Mouse (Mus musculus): ENCODE results near the gene Ccl20. TPM values are rescaled to one million over a fixed set of nuclear protein-coding genes. Genes with fewer than 3 reads are reported as not detected.

Ccl20 gene
- not detected for total RNA-seq (2021)

DNA sequence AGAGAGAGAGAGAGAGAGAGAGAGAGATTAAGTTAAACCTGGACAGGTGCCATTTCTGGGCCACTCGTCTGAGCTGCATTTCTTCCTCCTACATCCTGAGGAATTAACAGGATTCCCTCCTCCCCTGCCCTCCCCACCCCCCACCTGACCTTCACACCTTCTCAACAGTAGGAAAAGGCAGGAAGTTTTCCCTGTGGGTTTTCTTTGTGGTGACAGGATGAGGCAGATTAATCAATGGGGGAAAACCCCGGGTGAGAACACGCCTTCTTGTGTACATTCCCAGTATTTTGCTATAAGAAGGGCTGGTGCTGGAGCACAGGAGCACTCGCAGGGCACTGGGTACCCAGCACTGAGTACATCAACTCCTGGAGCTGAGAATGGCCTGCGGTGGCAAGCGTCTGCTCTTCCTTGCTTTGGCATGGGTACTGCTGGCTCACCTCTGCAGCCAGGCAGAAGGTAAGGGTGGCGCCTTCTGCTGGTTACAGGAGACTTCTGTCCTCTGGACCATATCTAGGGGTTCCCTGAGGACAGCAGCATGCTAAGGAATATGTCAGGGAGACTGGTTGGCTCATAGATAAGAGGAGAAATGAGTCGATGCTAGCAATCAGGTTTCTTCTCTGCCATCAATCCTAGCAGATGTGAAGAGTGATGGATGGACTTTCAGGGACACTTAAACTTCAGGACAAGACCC, at the start of gene Ccl20:
TSS of gene Ccl20 (plus strand) at position 320 of the 691 bp plus-strand sequence.
- DNase-seq (ENCODE audit: low spot score in 2 of 2), result no peak
- intact Hi-C loops (cut with DNase I), result no loop called here

DNA sequence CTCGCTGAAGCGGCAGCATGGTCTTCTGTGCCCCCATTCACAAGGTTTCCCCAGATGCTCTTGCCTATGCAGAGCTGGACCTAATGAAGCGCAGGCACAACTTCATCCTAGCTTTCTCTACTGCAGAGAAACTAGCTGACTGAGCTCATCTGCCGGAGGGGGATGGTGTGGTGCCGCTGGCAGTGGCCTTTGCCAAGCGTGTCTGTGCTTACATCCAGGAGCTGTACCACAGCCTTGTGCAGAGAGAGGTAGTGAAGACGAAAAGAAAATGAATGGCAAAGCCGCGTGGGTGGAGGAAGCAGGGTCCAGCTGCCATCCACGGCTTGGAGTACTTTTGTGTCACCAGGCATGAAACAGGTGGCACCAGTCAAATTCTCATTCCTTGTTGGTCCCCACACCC, 49.4 kb upstream of the Ccl20 start:
- peak in 1 of 2 experiments; percentile 5 for DNase-seq (ENCODE audit: low spot score in 2 of 2)
- intact Hi-C loops (cut with DNase I), result loop anchor here (5.0 to 10.0 kb wide), 2 partner anchors 120 to 648 kb away; no protein-coding TSS in a partner anchor

DNA sequence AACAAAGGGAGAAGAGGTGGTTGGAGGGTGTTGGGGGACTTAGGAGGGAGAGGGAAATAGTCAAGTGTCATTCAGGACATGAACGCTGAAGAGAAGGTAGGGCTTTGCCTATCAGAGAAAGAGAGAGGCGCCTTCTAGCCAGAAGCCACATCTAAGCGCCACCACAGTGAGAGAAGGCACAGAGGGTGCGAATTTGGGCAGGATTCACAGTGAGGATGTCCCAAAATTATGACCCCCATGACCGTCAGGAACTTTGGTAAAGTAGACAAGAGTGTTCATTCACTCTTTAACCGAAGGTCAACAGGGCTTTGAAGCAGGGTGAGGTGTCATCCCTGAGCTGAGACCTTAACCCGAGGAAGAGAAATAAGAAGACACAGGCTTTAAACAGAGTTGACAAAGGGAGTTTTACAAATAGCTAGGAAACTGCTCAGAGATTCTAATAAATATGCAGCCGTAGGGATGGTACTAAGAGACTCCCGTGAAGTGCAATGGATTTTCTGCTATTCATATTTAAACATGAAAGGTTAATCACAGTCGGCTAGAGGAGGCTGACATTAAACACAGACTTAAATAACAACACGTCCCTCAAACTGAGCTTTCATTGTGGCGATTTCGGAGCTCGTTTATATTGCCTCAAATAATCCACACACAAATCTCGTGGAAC, 40.9 kb upstream of the Ccl20 start:
- intact Hi-C loops (cut with DNase I), result loop anchor here (2.0 kb wide), 1 partner anchor 289 kb away; no protein-coding TSS in a partner anchor

DNA sequence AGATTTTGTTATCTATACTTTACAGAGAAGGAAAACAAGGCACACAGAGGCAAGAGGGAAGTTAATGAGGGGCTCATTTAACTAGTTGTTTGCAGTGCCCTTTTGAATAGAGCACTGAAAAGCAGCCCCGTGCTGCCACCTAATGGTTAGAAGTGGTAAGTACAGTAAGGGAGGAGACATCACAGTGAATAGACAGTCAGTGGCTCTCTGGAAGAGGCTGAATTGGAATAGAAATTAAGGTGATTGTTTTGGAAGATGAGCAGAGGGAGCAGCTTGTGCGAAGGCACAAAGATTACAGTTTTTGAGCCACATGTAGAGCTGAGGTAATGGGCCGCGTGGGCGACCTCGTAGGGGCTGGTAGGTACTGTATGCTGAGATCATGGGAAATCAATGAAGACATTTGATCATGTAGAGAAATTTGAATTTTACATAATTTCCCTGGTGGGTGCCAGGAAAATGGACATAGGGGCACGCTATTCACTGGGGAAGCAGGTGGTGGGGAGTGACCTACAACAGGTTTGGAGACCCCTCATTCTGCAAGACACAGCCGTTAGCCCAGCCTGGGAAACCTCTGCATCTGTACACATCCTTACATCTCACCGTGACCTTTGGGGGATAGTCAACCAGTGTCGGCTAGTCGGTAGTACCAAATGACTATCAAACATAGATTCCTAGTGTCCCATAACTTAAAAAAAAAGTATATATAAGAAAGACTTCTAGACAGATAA, 40.2 kb upstream of the Ccl20 start:
- DNase-seq (ENCODE audit: low spot score in 2 of 2), result peak in 1 of 2 experiments; percentile 6
- intact Hi-C loops (cut with DNase I), result no loop called here

More for the DNA sequence above, 40.9 kb upstream of the Ccl20 start:
- DNase-seq (ENCODE audit: low spot score in 2 of 2), result no peak

DNA sequence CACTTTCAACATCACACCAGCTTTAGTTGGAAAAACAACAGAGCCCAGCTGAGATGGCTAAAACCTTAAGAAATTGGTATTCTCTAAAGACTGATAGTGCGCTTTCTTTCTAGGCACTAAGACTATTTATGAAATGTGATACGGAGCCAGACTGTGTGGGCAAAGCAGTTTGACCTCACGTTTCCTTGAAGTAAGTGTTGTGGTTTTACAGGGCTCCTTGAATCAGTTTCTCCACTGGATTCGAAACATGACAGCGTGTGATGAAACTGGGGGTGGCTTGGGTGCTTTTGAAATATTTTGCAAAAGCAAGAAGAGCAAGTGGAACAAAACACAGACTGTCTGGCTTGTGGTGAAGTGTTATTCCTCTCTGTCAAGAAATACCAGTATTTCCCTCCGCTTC, 39.5 kb upstream of the Ccl20 start:
- DNase-seq (ENCODE audit: low spot score in 2 of 2), result no peak
- intact Hi-C loops (cut with DNase I), result no loop called here

DNA sequence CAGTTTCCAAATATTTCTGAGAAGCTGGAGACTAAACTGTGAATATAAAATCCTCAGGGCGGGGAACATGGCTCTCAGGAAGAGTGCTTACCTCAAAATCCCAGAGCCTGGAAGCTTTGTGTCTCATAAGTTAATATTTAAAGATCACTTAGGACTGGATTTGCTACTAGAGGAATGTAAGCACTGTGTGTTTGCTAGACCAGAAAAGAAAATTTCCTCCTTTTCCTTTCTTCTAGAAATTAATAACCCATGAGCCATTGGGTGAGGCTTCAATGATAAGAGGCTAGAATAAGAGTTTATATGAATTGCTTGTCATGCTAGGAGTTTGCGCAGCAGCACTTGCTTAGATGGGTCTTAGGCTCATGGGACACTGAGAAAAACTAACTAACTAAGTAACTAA, 31.8 kb upstream of the Ccl20 start:
- DNase-seq (ENCODE audit: low spot score in 2 of 2), result no peak
- intact Hi-C loops (cut with DNase I), result no loop called here

DNA sequence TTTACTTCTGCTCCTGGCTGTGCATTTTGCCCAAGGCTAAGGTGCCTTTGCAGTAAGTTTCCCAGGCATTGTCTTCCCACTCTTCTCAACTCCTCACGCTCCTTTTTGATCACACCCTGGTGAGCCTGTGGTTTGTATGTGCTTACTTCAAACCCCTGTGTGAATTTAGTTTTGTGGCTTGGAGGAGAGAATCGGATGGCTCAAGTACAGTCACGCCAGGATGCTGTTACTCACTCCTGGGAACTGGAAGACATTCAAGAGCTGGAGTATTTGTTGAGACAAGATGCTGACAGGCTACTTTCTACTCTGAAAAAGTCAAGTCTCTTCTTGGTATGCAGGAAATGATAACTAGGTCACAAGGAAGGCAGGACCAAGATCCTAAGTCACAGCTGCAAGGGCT, 25.3 kb upstream of the Ccl20 start:
- intact Hi-C loops (cut with DNase I), result no loop called here
- no peak for DNase-seq (ENCODE audit: low spot score in 2 of 2)

DNA sequence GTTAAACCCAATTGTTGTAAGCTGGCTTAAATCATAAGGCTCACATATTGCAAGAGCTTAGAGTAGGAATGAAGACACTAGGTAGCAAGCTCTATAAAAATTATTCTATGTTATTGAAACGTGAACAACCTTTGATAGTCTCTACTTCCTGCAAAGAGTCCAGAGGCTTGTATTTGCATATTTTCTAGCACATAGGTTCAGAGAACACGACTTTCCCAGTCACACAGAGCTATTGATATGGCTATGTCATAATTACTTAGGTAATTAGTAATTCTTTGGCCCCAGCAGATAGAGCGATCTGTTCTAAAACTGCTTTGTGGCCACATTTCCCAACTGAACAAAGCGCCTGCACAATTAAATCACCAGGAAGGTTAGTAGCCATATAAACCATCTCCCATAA, 19.6 kb upstream of the Ccl20 start:
- intact Hi-C loops (cut with DNase I), result no loop called here

DNA sequence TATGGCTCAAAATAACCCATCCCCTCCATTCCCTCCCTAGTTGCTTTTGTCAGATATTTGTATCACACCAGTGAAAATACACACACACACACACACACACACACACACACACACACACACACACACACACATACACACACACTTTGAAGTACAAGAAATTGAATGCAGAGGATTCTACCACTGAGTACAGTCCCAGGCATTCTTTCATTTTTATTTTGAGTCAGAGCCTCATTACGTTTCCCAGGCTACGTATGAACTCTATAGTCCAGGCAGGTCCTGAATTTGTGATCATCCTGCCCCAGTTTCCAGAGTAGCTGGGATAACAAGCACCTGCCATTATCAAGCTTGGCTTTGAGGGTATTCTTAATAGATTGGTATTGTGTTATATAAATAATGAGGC, 17.4 kb upstream of the Ccl20 start:
- intact Hi-C loops (cut with DNase I), result no loop called here
- DNase-seq (ENCODE audit: low spot score in 2 of 2), result no peak

More for the DNA sequence above, 19.6 kb upstream of the Ccl20 start:
- no peak for DNase-seq (ENCODE audit: low spot score in 2 of 2)

DNA sequence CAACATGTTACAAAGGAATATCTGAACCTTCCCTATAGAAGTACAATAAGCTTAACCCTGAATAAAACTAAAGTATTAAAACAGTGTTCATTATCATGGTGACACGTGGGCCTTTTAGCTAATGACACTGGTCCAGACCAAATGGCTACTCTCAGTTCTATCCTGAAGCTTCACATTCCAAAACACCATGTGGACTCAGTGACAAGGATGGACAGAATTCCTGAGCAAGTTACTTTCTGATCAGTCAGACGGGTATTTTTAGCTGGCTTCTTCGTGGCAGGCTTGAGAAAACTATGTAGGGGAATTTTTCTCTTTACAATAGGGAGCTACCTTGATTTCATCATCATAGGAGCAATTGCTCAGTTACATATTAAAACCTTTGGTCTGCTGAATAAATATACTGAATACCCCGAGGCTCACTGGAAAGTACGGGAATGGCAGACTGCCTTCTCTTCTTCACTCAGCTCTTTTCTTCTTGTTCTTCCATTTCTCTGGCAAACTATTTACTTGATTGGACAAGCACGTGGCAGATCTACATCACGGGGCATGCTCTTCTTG, 16.9 kb upstream of the Ccl20 start:
- DNase-seq (ENCODE audit: low spot score in 2 of 2), result no peak
- intact Hi-C loops (cut with DNase I), result no loop called here

DNA sequence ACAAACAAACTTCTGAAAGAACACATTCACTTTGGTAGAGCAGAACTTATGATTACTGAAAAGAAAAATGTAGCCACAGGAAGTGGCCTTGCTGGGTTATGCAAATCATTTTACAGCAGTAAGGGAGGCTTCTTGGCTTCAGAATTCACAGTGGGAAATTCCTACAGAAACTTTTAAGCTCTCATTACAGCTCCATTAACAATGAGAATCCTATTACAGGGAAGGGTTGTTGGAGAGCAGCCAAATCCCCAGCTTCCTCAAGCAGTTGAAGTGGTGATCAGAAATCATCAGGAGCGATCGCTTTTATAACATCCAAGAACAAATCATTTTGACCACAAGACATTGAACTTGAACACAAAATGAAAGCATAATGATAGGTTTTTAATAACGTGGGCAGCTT, 14.7 kb upstream of the Ccl20 start:
- intact Hi-C loops (cut with DNase I), result no loop called here

DNA sequence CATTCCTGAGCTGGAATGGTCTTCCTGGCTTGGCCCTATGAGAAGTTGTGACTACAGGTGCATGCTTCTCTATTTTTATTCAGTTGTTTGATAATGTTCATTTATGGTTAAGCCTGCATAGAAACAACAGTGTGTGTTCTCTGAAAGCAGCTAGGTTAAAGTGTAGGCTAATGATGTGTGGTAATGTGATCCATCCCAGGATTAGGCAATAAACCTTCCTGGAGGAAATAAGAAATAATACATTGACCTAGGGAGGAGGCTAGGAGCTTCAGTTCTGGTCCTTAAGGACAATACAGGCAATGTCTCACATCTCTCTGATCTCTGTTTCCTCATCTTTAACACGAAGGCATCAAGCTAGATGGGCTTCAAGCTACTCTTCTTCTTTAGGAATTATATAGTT, 11.1 kb upstream of the Ccl20 start:
- intact Hi-C loops (cut with DNase I), result no loop called here
- DNase-seq (ENCODE audit: low spot score in 2 of 2), result no peak

More for the DNA sequence above, 14.7 kb upstream of the Ccl20 start:
- DNase-seq (ENCODE audit: low spot score in 2 of 2), result no peak

DNA sequence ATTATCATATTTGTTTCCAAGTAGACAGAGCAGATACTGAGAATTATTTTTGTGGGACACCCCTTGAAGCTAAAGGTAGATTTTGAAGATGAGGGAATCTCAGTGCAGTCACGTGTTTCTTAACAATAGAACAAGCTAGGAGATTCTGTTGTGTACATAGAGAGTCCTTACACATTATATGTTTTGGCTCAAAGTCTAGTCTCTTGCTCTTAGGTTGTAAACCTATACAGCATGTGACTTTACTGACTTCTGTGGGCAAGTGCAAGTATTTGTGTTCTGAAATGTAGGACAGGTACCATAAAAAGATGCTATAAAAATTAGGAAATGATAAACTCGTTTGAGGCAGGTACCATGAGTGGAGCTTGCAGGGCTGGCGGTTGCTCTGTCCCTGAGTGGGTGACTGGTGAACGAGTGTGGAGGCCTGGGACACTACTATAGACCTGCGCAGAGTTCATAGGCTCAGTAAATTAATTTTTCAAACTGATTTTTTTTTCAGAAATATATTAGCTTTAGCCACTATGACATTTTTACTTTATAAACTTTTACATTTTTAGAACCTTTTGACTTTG, 9.1 kb upstream of the Ccl20 start:
- DNase-seq (ENCODE audit: low spot score in 2 of 2), result no peak
- intact Hi-C loops (cut with DNase I), result no loop called here

DNA sequence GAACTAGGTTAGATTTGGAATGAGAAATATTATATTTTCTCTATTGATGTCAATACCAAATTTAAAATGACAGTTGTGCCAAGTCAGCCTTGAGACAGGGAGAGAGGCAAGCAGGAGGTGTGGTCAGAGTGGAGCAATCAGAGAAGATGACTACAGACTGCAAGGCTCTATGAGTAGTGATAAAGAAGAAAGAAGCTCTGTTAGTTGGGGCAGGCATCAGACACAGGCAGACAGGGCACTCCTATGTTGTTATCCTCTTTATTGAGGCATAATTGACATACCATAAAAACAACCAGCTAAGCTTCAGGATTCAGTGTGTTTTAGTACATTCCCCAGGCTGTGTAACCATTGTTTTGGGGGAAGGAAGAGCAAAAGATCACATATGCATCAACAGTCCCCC, 5.6 kb upstream of the Ccl20 start:
- intact Hi-C loops (cut with DNase I), result no loop called here
- no peak for DNase-seq (ENCODE audit: low spot score in 2 of 2)

DNA sequence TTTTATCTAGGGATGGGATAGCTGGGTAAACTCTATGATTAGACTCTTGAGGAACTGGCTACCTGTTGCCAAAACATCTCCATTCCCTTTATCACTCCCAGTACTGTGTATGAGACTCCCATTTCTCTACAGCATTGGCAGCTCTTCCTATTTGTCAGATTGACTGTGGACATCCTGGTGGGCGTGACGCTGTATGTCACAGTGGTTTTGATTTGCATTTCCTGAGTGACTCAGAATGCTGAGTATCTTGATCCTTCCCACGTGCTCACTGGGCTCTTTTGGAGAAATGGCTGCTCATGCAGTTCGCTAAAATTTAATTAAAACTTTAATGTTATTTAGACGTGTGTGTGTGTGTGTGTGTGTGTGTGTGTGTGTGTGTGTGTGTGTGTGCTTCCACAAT, 4.8 kb upstream of the Ccl20 start:
- DNase-seq (ENCODE audit: low spot score in 2 of 2), result no peak
- intact Hi-C loops (cut with DNase I), result no loop called here

DNA sequence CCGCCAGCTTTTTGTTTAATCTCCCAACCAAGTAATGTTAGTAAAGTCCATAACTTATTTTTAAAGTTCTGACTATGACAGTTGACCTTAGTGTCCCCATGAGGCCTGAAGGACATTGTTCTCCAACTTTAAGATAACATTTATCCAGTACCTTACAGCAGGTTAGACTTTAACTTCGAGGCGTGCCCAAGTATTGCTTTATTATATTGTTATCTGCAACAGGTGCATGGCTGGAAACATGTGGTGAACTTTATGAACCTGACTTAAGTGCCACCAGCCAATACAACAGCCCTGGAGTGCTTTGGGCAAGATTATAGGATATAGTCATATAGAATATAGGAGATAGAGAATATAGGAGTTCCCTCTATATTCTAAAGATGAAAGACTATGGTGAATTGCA, 651 bp downstream of the Ccl20 start:
- DNase-seq (ENCODE audit: low spot score in 2 of 2), result no peak
- intact Hi-C loops (cut with DNase I), result no loop called here

DNA sequence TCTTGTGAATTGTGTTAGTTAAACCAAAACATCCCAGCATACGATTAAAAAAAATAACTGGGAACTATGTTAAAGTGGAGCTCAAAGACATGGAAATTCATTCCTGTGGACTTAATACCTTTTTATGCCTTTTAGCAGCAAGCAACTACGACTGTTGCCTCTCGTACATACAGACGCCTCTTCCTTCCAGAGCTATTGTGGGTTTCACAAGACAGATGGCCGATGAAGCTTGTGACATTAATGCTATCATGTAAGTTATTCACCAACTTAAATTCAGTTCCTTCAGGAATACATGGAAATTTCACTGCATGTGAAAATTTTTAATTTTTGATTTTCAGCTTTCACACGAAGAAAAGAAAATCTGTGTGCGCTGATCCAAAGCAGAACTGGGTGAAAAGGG, 1.1 kb downstream of the Ccl20 start:
- intact Hi-C loops (cut with DNase I), result no loop called here
- DNase-seq (ENCODE audit: low spot score in 2 of 2), result peak; percentile 15

DNA sequence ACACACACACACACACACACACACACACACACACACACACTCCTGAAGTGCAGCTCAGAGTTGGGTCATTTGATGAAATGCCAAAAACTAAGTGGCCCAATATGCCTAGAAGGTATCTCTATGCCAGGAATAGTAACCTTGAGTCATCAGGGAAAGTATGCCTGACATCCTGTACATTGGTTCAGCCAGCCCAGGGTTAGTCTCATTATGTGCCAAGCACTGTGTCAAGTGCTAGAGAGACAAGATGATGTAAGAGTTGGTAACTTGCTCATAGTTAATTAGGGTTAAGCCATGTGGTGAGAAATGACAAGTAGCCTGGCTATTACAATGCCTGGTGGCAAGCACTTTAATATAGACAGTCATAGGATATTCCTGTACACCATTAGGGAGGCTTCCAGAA, 3.3 kb downstream of the Ccl20 start:
- intact Hi-C loops (cut with DNase I), result no loop called here
- no peak for DNase-seq (ENCODE audit: low spot score in 2 of 2)

DNA sequence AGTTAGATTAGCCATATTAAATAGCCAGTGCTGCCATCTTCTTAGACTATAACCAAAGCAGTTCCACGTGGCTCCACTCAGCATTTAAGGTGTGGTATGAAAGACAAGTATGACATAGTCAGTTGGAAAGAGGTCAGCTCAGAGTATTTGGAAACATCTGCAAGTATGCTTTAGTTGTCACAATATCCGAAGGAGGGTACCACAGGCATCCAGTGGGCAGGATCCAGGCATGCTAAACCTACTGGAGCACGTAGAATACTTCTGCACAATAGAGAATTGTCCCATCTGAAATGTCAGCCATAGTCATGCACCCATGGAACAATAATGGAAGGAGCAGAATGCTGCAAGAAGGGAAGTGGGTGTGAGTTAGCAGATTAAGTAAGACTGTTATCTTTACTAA, 3.7 kb downstream of the Ccl20 start:
- intact Hi-C loops (cut with DNase I), result no loop called here
- no peak for DNase-seq (ENCODE audit: low spot score in 2 of 2)

DNA sequence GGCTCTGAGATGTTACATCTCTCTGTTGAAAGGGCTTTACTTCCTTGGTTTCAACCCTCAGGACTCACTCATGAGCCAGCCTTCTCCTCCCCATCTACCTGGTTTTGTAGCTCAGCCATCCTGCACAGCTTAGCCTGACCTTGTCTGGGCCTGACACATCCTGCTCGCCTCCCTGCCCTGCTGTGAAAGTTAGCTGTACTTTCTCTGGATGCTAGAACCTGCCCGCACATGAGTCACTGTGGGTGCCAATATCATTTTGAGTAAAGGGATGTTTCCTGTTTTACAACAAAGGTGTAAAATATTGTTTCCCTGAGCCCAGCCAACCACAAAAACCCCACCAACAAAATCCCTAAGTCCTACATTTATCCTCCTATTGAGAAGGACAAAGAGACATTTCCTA, 6.6 kb downstream of the Ccl20 start:
- DNase-seq (ENCODE audit: low spot score in 2 of 2), result no peak
- intact Hi-C loops (cut with DNase I), result no loop called here

Data from left cerebral cortex, postnatal 36 days (tissue).